Mouse (Mus musculus): ENCODE measurements around the gene Tex2. TPM values are rescaled to one million over a fixed set of nuclear protein-coding genes. Genes with fewer than 3 reads are reported as not detected.

The Tex2 gene
- polyA plus RNA-seq, 1 experiment = 5.8 TPM

- Histone ChIP-seq H3K27me3 (ENCODE audit: control insufficient read depth, insufficient read depth, low read length) (no peaks in the 10 kb centered on the region), H3K36me3 (ENCODE audit: control insufficient read depth, insufficient read depth, low read length) (no peaks in the 10 kb centered on the region), H3K4me1 (ENCODE audit: control insufficient read depth, insufficient read depth, insufficient read length) (peaks cover 7% of the 10 kb centered on the region; the same call in 1 of the 2 replicates), H3K27ac (ENCODE audit: insufficient read depth, low read length) (no peak overlapping the region), H3K4me3 (ENCODE audit: extremely low read depth, insufficient read depth, insufficient read length) (no peak overlapping the region)
- WGBS = 93% methylated on average over 7 of the region's 7 CpGs
- TF ChIP-seq CTCF (IDR thresholded peaks at IDR 0.05; ENCODE audit: extremely low read depth, insufficient read depth, insufficient read length, insufficient replicate concordance) (no peak), POLR2A (IDR thresholded peaks at IDR 0.05; ENCODE audit: low read depth, low read length) (no peak)
- no peak for DNase-seq (ENCODE audit: low read depth in 1 of 2, low spot score in 2 of 2)
Measured at GRCm38 (mm10) chr11:106559773-106560172, 53.5 kb downstream of the Tex2 start.

- Histone ChIP-seq H3K27ac (ENCODE audit: insufficient read depth, low read length) (no peak overlapping the region), H3K4me3 (ENCODE audit: extremely low read depth, insufficient read depth, insufficient read length) (no peak overlapping the region)
Measured at GRCm38 (mm10) chr11:106558008-106558407, 55.2 kb downstream of the Tex2 start.

GRCm38 (mm10) chr11:106557398-106557797 is 55.8 kb downstream of the Tex2 start:
- H3K4me3 ChIP-seq (ENCODE audit: extremely low read depth, insufficient read depth, insufficient read length) = no peak overlapping the region
- DNase-seq (ENCODE audit: low read depth in 1 of 2, low spot score in 2 of 2) = no peak
- WGBS = 91% methylated on average over 7 of the region's 7 CpGs
- H3K27me3 ChIP-seq (ENCODE audit: control insufficient read depth, insufficient read depth, low read length) = no peaks in the 10 kb centered on the region
- no peak overlapping the region for H3K27ac ChIP-seq (ENCODE audit: insufficient read depth, low read length)
- H3K4me1 ChIP-seq (ENCODE audit: control insufficient read depth, insufficient read depth, insufficient read length) = peaks cover 4% of the 10 kb centered on the region; the same call in 1 of the 2 replicates
- TF ChIP-seq CTCF (IDR thresholded peaks at IDR 0.05; ENCODE audit: extremely low read depth, insufficient read depth, insufficient read length, insufficient replicate concordance) = no peak
- no peak for TF ChIP-seq POLR2A (IDR thresholded peaks at IDR 0.05; ENCODE audit: low read depth, low read length)
- H3K36me3 ChIP-seq (ENCODE audit: control insufficient read depth, insufficient read depth, low read length) = no peaks in the 10 kb centered on the region

More at GRCm38 (mm10) chr11:106558008-106558407, 55.2 kb downstream of the Tex2 start:
- Histone ChIP-seq H3K36me3 (ENCODE audit: control insufficient read depth, insufficient read depth, low read length) (no peaks in the 10 kb centered on the region), H3K27me3 (ENCODE audit: control insufficient read depth, insufficient read depth, low read length) (no peaks in the 10 kb centered on the region), H3K4me1 (ENCODE audit: control insufficient read depth, insufficient read depth, insufficient read length) (peaks cover 7% of the 10 kb centered on the region; the same call in 1 of the 2 replicates)
- 86% methylated on average over 4 of the region's 4 CpGs for WGBS
- DNase-seq (ENCODE audit: low read depth in 1 of 2, low spot score in 2 of 2) = no peak
- no peak for TF ChIP-seq POLR2A (IDR thresholded peaks at IDR 0.05; ENCODE audit: low read depth, low read length)
- no peak for TF ChIP-seq CTCF (IDR thresholded peaks at IDR 0.05; ENCODE audit: extremely low read depth, insufficient read depth, insufficient read length, insufficient replicate concordance)

GRCm38 (mm10) chr11:106556689-106557088 is 56.5 kb downstream of the Tex2 start:
- Histone ChIP-seq H3K4me1 (ENCODE audit: control insufficient read depth, insufficient read depth, insufficient read length) (0 out of 2 replicates have a peak, but pooled peaks cover 1% of the 10 kb centered on the region), H3K36me3 (ENCODE audit: control insufficient read depth, insufficient read depth, low read length) (no peaks in the 10 kb centered on the region), H3K27ac (ENCODE audit: insufficient read depth, low read length) (no peak overlapping the region), H3K27me3 (ENCODE audit: control insufficient read depth, insufficient read depth, low read length) (no peaks in the 10 kb centered on the region), H3K4me3 (ENCODE audit: extremely low read depth, insufficient read depth, insufficient read length) (no peak overlapping the region)
- no peak for DNase-seq (ENCODE audit: low read depth in 1 of 2, low spot score in 2 of 2)
- 37% methylated on average over 4 of the region's 4 CpGs for WGBS
- no peak for TF ChIP-seq CTCF (IDR thresholded peaks at IDR 0.05; ENCODE audit: extremely low read depth, insufficient read depth, insufficient read length, insufficient replicate concordance)
- no peak for TF ChIP-seq POLR2A (IDR thresholded peaks at IDR 0.05; ENCODE audit: low read depth, low read length)

- no peak for DNase-seq (ENCODE audit: low read depth in 1 of 2, low spot score in 2 of 2)
- H3K4me3 ChIP-seq (ENCODE audit: extremely low read depth, insufficient read depth, insufficient read length) = no peak overlapping the region
- H3K4me1 ChIP-seq (ENCODE audit: control insufficient read depth, insufficient read depth, insufficient read length) = 0 out of 2 replicates have a peak, but pooled peaks cover 1% of the 10 kb centered on the region
- H3K36me3 ChIP-seq (ENCODE audit: control insufficient read depth, insufficient read depth, low read length) = no peaks in the 10 kb centered on the region
- no peaks in the 10 kb centered on the region for H3K27me3 ChIP-seq (ENCODE audit: control insufficient read depth, insufficient read depth, low read length)
- no peak overlapping the region for H3K27ac ChIP-seq (ENCODE audit: insufficient read depth, low read length)
- WGBS = 72% methylated on average over 10 of the region's 10 CpGs
- TF ChIP-seq POLR2A (IDR thresholded peaks at IDR 0.05; ENCODE audit: low read depth, low read length) = no peak
- no peak for TF ChIP-seq CTCF (IDR thresholded peaks at IDR 0.05; ENCODE audit: extremely low read depth, insufficient read depth, insufficient read length, insufficient replicate concordance)
Measured at GRCm38 (mm10) chr11:106555805-106556615, 57.2 kb downstream of the Tex2 start.

GRCm38 (mm10) chr11:106550398-106550797 is 62.8 kb downstream of the Tex2 start:
- TF ChIP-seq CTCF (IDR thresholded peaks at IDR 0.05; ENCODE audit: extremely low read depth, insufficient read depth, insufficient read length, insufficient replicate concordance) (no peak), POLR2A (IDR thresholded peaks at IDR 0.05; ENCODE audit: low read depth, low read length) (no peak)
- H3K4me1 ChIP-seq (ENCODE audit: control insufficient read depth, insufficient read depth, insufficient read length) = no peaks in the 10 kb centered on the region
- peaks cover 2% of the 10 kb centered on the region for H3K36me3 ChIP-seq (ENCODE audit: control insufficient read depth, insufficient read depth, low read length)
- WGBS = 57% methylated on average over 4 of the region's 4 CpGs
- H3K4me3 ChIP-seq (ENCODE audit: extremely low read depth, insufficient read depth, insufficient read length) = no peak overlapping the region
- H3K27ac ChIP-seq (ENCODE audit: insufficient read depth, low read length) = no peak overlapping the region
- no peak for DNase-seq (ENCODE audit: low read depth in 1 of 2, low spot score in 2 of 2)
- H3K27me3 ChIP-seq (ENCODE audit: control insufficient read depth, insufficient read depth, low read length) = no peaks in the 10 kb centered on the region

- peaks cover 2% of the 10 kb centered on the region for H3K36me3 ChIP-seq (ENCODE audit: control insufficient read depth, insufficient read depth, low read length)
- DNase-seq (ENCODE audit: low read depth in 1 of 2, low spot score in 2 of 2) = no peak
- WGBS = 89% methylated on average over 4 of the region's 4 CpGs
- no peaks in the 10 kb centered on the region for H3K27me3 ChIP-seq (ENCODE audit: control insufficient read depth, insufficient read depth, low read length)
- H3K4me1 ChIP-seq (ENCODE audit: control insufficient read depth, insufficient read depth, insufficient read length) = peaks cover 21% of the 10 kb centered on the region; the same call in 1 of the 2 replicates
- H3K4me3 ChIP-seq (ENCODE audit: extremely low read depth, insufficient read depth, insufficient read length) = no peak overlapping the region
- no peak overlapping the region for H3K27ac ChIP-seq (ENCODE audit: insufficient read depth, low read length)
- TF ChIP-seq CTCF (IDR thresholded peaks at IDR 0.05; ENCODE audit: extremely low read depth, insufficient read depth, insufficient read length, insufficient replicate concordance) (no peak), POLR2A (IDR thresholded peaks at IDR 0.05; ENCODE audit: low read depth, low read length) (no peak)
Measured at GRCm38 (mm10) chr11:106546081-106546480, 67.1 kb downstream of the Tex2 start.
